Mouse (Mus musculus): ENCODE results near the gene Atp13a4. TPM values are rescaled to one million over a fixed set of nuclear protein-coding genes. Genes with fewer than 3 reads are reported as not detected.

Gene Atp13a4
- polyA plus RNA-seq, 1 experiment from 2014 or later = not detected

GRCm38 (mm10) chr16:29504671-29505070, 40.0 kb downstream of the Atp13a4 start:
- WGBS (ENCODE audit: insufficient replicate concordance) = 75% methylated on average over 4 of the region's 4 CpGs
- Histone ChIP-seq H3K9me3 (ENCODE audit: low read length) (no peaks in the 10 kb centered on the region), H3K36me3 (replicated peaks; ENCODE audit: insufficient read depth, low read length) (no peaks in the 10 kb centered on the region), H3K27me3 (ENCODE audit: insufficient read depth, low read length) (no peaks in the 10 kb centered on the region), H3K4me2 (ENCODE audit: low read depth, low read length) (no peak overlapping the region), H3K4me1 (ENCODE audit: insufficient read depth) (no peaks in the 10 kb centered on the region), H3K4me3 (ENCODE audit: low read depth, low read length) (no peak overlapping the region), H3K27ac (ENCODE audit: low read depth) (no peak overlapping the region), H3K9ac (replicated peaks) (no peak overlapping the region)
- TF ChIP-seq EP300 (IDR thresholded peaks at IDR 0.05; ENCODE audit: low read depth) (no peak), CTCF (IDR thresholded peaks at IDR 0.05; ENCODE audit: low read depth) (no peak)
- no peak for ATAC-seq
- DNase-seq = no peak

- Histone ChIP-seq H3K4me3 (ENCODE audit: low read depth, low read length) (no peak overlapping the region), H3K9me3 (ENCODE audit: low read length) (no peaks in the 10 kb centered on the region), H3K27ac (ENCODE audit: low read depth) (no peak overlapping the region), H3K36me3 (replicated peaks; ENCODE audit: insufficient read depth, low read length) (no peaks in the 10 kb centered on the region), H3K4me1 (ENCODE audit: insufficient read depth) (no peaks in the 10 kb centered on the region), H3K9ac (replicated peaks) (no peak overlapping the region), H3K27me3 (ENCODE audit: insufficient read depth, low read length) (no peaks in the 10 kb centered on the region), H3K4me2 (ENCODE audit: low read depth, low read length) (no peak overlapping the region)
- DNase-seq (no peak), ATAC-seq (no peak)
- 80% methylated on average over 9 of the region's 9 CpGs for WGBS (ENCODE audit: insufficient replicate concordance)
- TF ChIP-seq EP300 (IDR thresholded peaks at IDR 0.05; ENCODE audit: low read depth) (no peak), CTCF (IDR thresholded peaks at IDR 0.05; ENCODE audit: low read depth) (no peak)
Measured at GRCm38 (mm10) chr16:29504198-29504597, 40.5 kb downstream of the Atp13a4 start.

DNA sequence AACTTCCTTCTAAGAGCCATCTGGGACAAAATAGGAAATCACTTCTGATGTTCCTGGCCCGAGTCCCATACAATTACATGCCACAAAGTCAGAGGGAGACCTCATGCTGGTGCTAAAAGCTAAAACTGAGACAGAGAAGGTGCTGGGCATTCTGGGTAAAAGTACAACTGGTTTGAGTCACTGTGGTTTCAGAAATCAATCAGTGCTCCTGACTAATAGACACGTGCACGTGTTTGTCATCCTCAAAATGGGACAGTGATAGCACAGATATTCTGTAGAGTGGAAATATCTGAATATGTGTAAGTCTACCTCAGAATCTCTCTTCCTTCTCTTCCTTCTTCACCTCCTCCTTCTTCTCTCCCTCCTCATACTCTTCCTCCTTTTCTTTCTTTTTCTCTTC, 53.6 kb downstream of the Atp13a4 start:
- H3K27ac ChIP-seq (ENCODE audit: low read depth) = no peak overlapping the region
- no peaks in the 10 kb centered on the region for H3K4me1 ChIP-seq (ENCODE audit: insufficient read depth)
- H3K9ac ChIP-seq (replicated peaks) = no peak overlapping the region
- no peak overlapping the region for H3K4me2 ChIP-seq (ENCODE audit: low read depth, low read length)
- WGBS (ENCODE audit: insufficient replicate concordance) = 69% methylated on average over 3 of the region's 3 CpGs
- H3K4me3 ChIP-seq (ENCODE audit: low read depth, low read length) = no peak overlapping the region
- DNase-seq = no peak
- TF ChIP-seq CTCF (IDR thresholded peaks at IDR 0.05; ENCODE audit: low read depth) (no peak), EP300 (IDR thresholded peaks at IDR 0.05; ENCODE audit: low read depth) (no peak)
- 0 out of 2 replicates have a peak, but pooled peaks cover 2% of the 10 kb centered on the region for H3K27me3 ChIP-seq (ENCODE audit: insufficient read depth, low read length)
- no peak for ATAC-seq
- no peaks in the 10 kb centered on the region for H3K9me3 ChIP-seq (ENCODE audit: low read length)
- H3K36me3 ChIP-seq (replicated peaks; ENCODE audit: insufficient read depth, low read length) = no peaks in the 10 kb centered on the region

GRCm38 (mm10) chr16:29481439-29481838, 63.2 kb downstream of the Atp13a4 start:
- ATAC-seq (no peak), DNase-seq (no peak)
- no peak overlapping the region for H3K27ac ChIP-seq (ENCODE audit: low read depth)
- H3K9ac ChIP-seq (replicated peaks) = no peak overlapping the region
- H3K4me1 ChIP-seq (ENCODE audit: insufficient read depth) = no peaks in the 10 kb centered on the region
- no peak for TF ChIP-seq CTCF (IDR thresholded peaks at IDR 0.05; ENCODE audit: low read depth)
- TF ChIP-seq EP300 (IDR thresholded peaks at IDR 0.05; ENCODE audit: low read depth) = no peak
- H3K36me3 ChIP-seq (replicated peaks; ENCODE audit: insufficient read depth, low read length) = no peaks in the 10 kb centered on the region
- no peaks in the 10 kb centered on the region for H3K27me3 ChIP-seq (ENCODE audit: insufficient read depth, low read length)
- H3K4me2 ChIP-seq (ENCODE audit: low read depth, low read length) = no peak overlapping the region
- H3K9me3 ChIP-seq (ENCODE audit: low read length) = no peaks in the 10 kb centered on the region
- no peak overlapping the region for H3K4me3 ChIP-seq (ENCODE audit: low read depth, low read length)

GRCm38 (mm10) chr16:29480396-29480795, 64.3 kb downstream of the Atp13a4 start:
- DNase-seq = no peak

GRCm38 (mm10) chr16:29463798-29464197, 80.9 kb downstream of the Atp13a4 start:
- Histone ChIP-seq H3K36me3 (replicated peaks; ENCODE audit: insufficient read depth, low read length) (no peaks in the 10 kb centered on the region), H3K27ac (ENCODE audit: low read depth) (no peak overlapping the region), H3K4me2 (ENCODE audit: low read depth, low read length) (no peak overlapping the region), H3K4me3 (ENCODE audit: low read depth, low read length) (no peak overlapping the region), H3K27me3 (ENCODE audit: insufficient read depth, low read length) (no peaks in the 10 kb centered on the region), H3K9ac (replicated peaks) (no peak overlapping the region), H3K4me1 (ENCODE audit: insufficient read depth) (no peaks in the 10 kb centered on the region), H3K9me3 (ENCODE audit: low read length) (0 out of 2 replicates have a peak, but pooled peaks cover 4% of the 10 kb centered on the region)
- TF ChIP-seq EP300 (IDR thresholded peaks at IDR 0.05; ENCODE audit: low read depth) (no peak), CTCF (IDR thresholded peaks at IDR 0.05; ENCODE audit: low read depth) (no peak)
- 44% methylated on average over 3 of the region's 3 CpGs for WGBS (ENCODE audit: insufficient replicate concordance)
- no peak for ATAC-seq
- DNase-seq = no peak

More at GRCm38 (mm10) chr16:29480396-29480795, 64.3 kb downstream of the Atp13a4 start:
- Histone ChIP-seq H3K27ac (ENCODE audit: low read depth) (no peak overlapping the region), H3K9ac (replicated peaks) (no peak overlapping the region), H3K4me3 (ENCODE audit: low read depth, low read length) (no peak overlapping the region), H3K9me3 (ENCODE audit: low read length) (no peaks in the 10 kb centered on the region), H3K4me2 (ENCODE audit: low read depth, low read length) (no peak overlapping the region), H3K4me1 (ENCODE audit: insufficient read depth) (no peaks in the 10 kb centered on the region), H3K36me3 (replicated peaks; ENCODE audit: insufficient read depth, low read length) (no peaks in the 10 kb centered on the region), H3K27me3 (ENCODE audit: insufficient read depth, low read length) (no peaks in the 10 kb centered on the region)
- no peak for ATAC-seq
- 76% methylated on average over 6 of the region's 6 CpGs for WGBS (ENCODE audit: insufficient replicate concordance)
- no peak for TF ChIP-seq CTCF (IDR thresholded peaks at IDR 0.05; ENCODE audit: low read depth)
- TF ChIP-seq EP300 (IDR thresholded peaks at IDR 0.05; ENCODE audit: low read depth) = no peak

- H3K4me2 ChIP-seq (ENCODE audit: low read depth, low read length) = no peak overlapping the region
- H3K27ac ChIP-seq (ENCODE audit: low read depth) = no peak overlapping the region
- H3K36me3 ChIP-seq (replicated peaks; ENCODE audit: insufficient read depth, low read length) = no peaks in the 10 kb centered on the region
- DNase-seq (no peak), ATAC-seq (no peak)
- no peak for TF ChIP-seq CTCF (IDR thresholded peaks at IDR 0.05; ENCODE audit: low read depth)
- TF ChIP-seq EP300 (IDR thresholded peaks at IDR 0.05; ENCODE audit: low read depth) = no peak
- WGBS (ENCODE audit: insufficient replicate concordance) = 72% methylated on average over 10 of the region's 10 CpGs
- no peaks in the 10 kb centered on the region for H3K4me1 ChIP-seq (ENCODE audit: insufficient read depth)
- no peak overlapping the region for H3K9ac ChIP-seq (replicated peaks)
- no peaks in the 10 kb centered on the region for H3K27me3 ChIP-seq (ENCODE audit: insufficient read depth, low read length)
- H3K9me3 ChIP-seq (ENCODE audit: low read length) = no peaks in the 10 kb centered on the region
- H3K4me3 ChIP-seq (ENCODE audit: low read depth, low read length) = no peak overlapping the region
Measured at GRCm38 (mm10) chr16:29459331-29459730, 85.3 kb downstream of the Atp13a4 start.
